19 mouse cellular contexts compared by ENCODE assay signal in the genomic region with DNA sequence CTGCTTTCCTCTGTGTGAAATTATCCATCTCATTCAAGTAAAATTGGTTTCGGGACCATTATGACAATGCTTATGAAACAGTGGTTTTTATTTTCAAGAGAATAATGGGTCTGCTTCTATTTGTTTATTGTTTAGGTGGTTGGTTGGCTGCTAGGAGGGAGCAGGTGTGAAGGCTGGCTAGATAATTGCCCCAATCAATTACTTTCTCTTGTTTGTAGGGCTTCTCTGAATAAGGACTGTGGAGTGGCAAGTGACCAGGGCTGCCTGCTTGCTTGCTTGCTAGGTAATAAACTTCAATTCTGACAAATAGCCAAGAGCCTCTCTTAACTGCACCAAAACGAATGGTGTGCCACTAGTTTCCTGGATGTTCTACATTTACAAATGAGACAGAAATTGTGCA.
A peak's percentile ranks its signal among the peaks of the same experiment; 100 is the strongest.
DNase-seq lines count a peak whose midpoint lies in the region; ATAC-seq lines count a peak whose summit lies in the region.
"Had no signal": no experiment of that assay in that cellular context is flagged by ENCODE, and none has a peak within 500 bp of the region (broad histone marks: within the 10 kb centered on the region; RNA-seq: fewer than 3 reads in every experiment).

No protein-coding gene starts in this region.

- 77% methylated on average over 2 of the region's 2 CpGs for WGBS in forebrain, embryonic 12.5 days
- 83% methylated on average over 2 of the region's 2 CpGs for WGBS in forebrain, embryonic 10.5 days
- WGBS in hindbrain, embryonic 14.5 days = 47% methylated on average over 2 of the region's 2 CpGs
- 53% methylated on average over 2 of the region's 2 CpGs for WGBS in hindbrain, embryonic 16.5 days
- 41% methylated on average over 2 of the region's 2 CpGs for WGBS in kidney, embryonic 16.5 days

- H3K4me3 ChIP-seq in forebrain, embryonic 12.5 days (replicated peaks) = no peak overlapping the region
- H3K4me3 ChIP-seq in forebrain, embryonic 10.5 days = no peak overlapping the region
- H3K4me3 ChIP-seq in hindbrain, embryonic 14.5 days (replicated peaks; ENCODE audit: low read length) = no peak overlapping the region
- no peak overlapping the region for H3K4me3 ChIP-seq in hindbrain, embryonic 16.5 days (ENCODE audit: low read length)
- no peak overlapping the region for H3K4me3 ChIP-seq in kidney, embryonic 16.5 days (ENCODE audit: low read length)
- H3K4me3 ChIP-seq: erythroblast, embryonic 14.5 days; gastrocnemius, adult 2 months; heart, embryonic 12.5 days; hindbrain, embryonic 15.5 days had no signal

- H3K36me3 ChIP-seq in forebrain, embryonic 12.5 days (replicated peaks) = no peaks in the 10 kb centered on the region
- no peaks in the 10 kb centered on the region for H3K36me3 ChIP-seq in forebrain, embryonic 10.5 days (replicated peaks)
- no peaks in the 10 kb centered on the region for H3K36me3 ChIP-seq in hindbrain, embryonic 14.5 days (replicated peaks; ENCODE audit: control insufficient read depth, insufficient read depth)
- H3K36me3 ChIP-seq in hindbrain, embryonic 16.5 days (ENCODE audit: control insufficient read depth, insufficient read depth, low read length) = no peaks in the 10 kb centered on the region
- no peaks in the 10 kb centered on the region for H3K36me3 ChIP-seq in kidney, embryonic 16.5 days (ENCODE audit: insufficient read depth, low read length)
- H3K36me3 ChIP-seq: heart, embryonic 12.5 days; hindbrain, embryonic 15.5 days had no signal

- H3K9ac ChIP-seq in forebrain, embryonic 12.5 days = no peak overlapping the region
- no peak overlapping the region for H3K9ac ChIP-seq in hindbrain, embryonic 14.5 days
- H3K9ac ChIP-seq in hindbrain, embryonic 16.5 days (ENCODE audit: low read depth, low read length) = no peak overlapping the region
- no peak overlapping the region for H3K9ac ChIP-seq in kidney, embryonic 16.5 days (replicated peaks; ENCODE audit: low read length)
- H3K9ac ChIP-seq: heart, embryonic 12.5 days; hindbrain, embryonic 15.5 days had no signal

- H3K27ac ChIP-seq in forebrain, embryonic 12.5 days = no peak overlapping the region
- no peak overlapping the region for H3K27ac ChIP-seq in forebrain, embryonic 10.5 days
- no peak overlapping the region for H3K27ac ChIP-seq in hindbrain, embryonic 14.5 days
- H3K27ac ChIP-seq in hindbrain, embryonic 16.5 days (ENCODE audit: low read depth, low read length) = no peak overlapping the region
- H3K27ac ChIP-seq in kidney, embryonic 16.5 days (ENCODE audit: low read length) = no peak overlapping the region
- H3K27ac ChIP-seq: gastrocnemius, adult 2 months; hindbrain, embryonic 15.5 days had no signal

- no peaks in the 10 kb centered on the region for H3K27me3 ChIP-seq in forebrain, embryonic 12.5 days
- no peaks in the 10 kb centered on the region for H3K27me3 ChIP-seq in forebrain, embryonic 10.5 days (ENCODE audit: poor library complexity, severe bottlenecking)
- no peaks in the 10 kb centered on the region for H3K27me3 ChIP-seq in hindbrain, embryonic 14.5 days (ENCODE audit: control insufficient read depth, insufficient read depth, low read length)
- no peaks in the 10 kb centered on the region for H3K27me3 ChIP-seq in hindbrain, embryonic 16.5 days (replicated peaks; ENCODE audit: control insufficient read depth, insufficient read depth, low read length)
- H3K27me3 ChIP-seq in kidney, embryonic 16.5 days (ENCODE audit: insufficient read depth, low read length) = no peaks in the 10 kb centered on the region
- H3K27me3 ChIP-seq: CH12.LX; heart, embryonic 12.5 days; hindbrain, embryonic 15.5 days; Patski had no signal

- no peaks in the 10 kb centered on the region for H3K9me3 ChIP-seq in forebrain, embryonic 12.5 days
- H3K9me3 ChIP-seq in forebrain, embryonic 10.5 days = no peaks in the 10 kb centered on the region
- no peaks in the 10 kb centered on the region for H3K9me3 ChIP-seq in hindbrain, embryonic 14.5 days (ENCODE audit: control insufficient read depth, low read length)
- no peaks in the 10 kb centered on the region for H3K9me3 ChIP-seq in hindbrain, embryonic 16.5 days (ENCODE audit: control insufficient read depth, low read length)
- H3K9me3 ChIP-seq in kidney, embryonic 16.5 days (ENCODE audit: low read length) = no peaks in the 10 kb centered on the region
- H3K9me3 ChIP-seq: hindbrain, embryonic 15.5 days had no signal

- H3K4me2 ChIP-seq in forebrain, embryonic 12.5 days = no peak overlapping the region
- no peak overlapping the region for H3K4me2 ChIP-seq in hindbrain, embryonic 14.5 days (replicated peaks)
- H3K4me2 ChIP-seq in hindbrain, embryonic 16.5 days (ENCODE audit: low read length) = no peak overlapping the region
- no peak overlapping the region for H3K4me2 ChIP-seq in kidney, embryonic 16.5 days (replicated peaks; ENCODE audit: low read depth, low read length)
- H3K4me2 ChIP-seq: heart, embryonic 12.5 days; hindbrain, embryonic 15.5 days had no signal

- ATAC-seq in forebrain, embryonic 12.5 days (ENCODE audit: low FRiP score) = peak; percentile 79
- peak; percentile 57; the same call in 1 of the 2 replicates for ATAC-seq in hindbrain, embryonic 14.5 days (ENCODE audit: low FRiP score)
- ATAC-seq in hindbrain, embryonic 16.5 days = no peak
- no peak for ATAC-seq in kidney, embryonic 16.5 days (ENCODE audit: low FRiP score, low TSS enrichment)
- ATAC-seq: activated CD4-positive, CD25-positive, alpha-beta regulatory T cell, adult 4 months; Patski had no signal

- DNase-seq in forebrain, embryonic 10.5 days (ENCODE audit: extremely low spot score, low spot score) = no peak
- DNase-seq in hindbrain, embryonic 14.5 days (ENCODE audit: low spot score) = no peak
- peak; percentile 4 for DNase-seq in mesoderm, embryonic 11.5 days (ENCODE audit: low read depth, low spot score)
- DNase-seq: adrenal gland, postnatal 25 days; cerebellum, adult 8-10 months; cerebellum, postnatal 14 days; gastrocnemius, adult 2 months; gastrocnemius, postnatal 25 days; heart, postnatal 36 days; kidney, adult 11 months had no signal

- H3K4me1 ChIP-seq in forebrain, embryonic 12.5 days = no peaks in the 10 kb centered on the region
- H3K4me1 ChIP-seq in forebrain, embryonic 10.5 days = no peaks in the 10 kb centered on the region
- H3K4me1 ChIP-seq in hindbrain, embryonic 14.5 days (replicated peaks; ENCODE audit: control insufficient read depth, insufficient read depth, low read length) = no peaks in the 10 kb centered on the region
- no peaks in the 10 kb centered on the region for H3K4me1 ChIP-seq in hindbrain, embryonic 16.5 days (ENCODE audit: control insufficient read depth, insufficient read depth, low read depth, low read length)
- no peaks in the 10 kb centered on the region for H3K4me1 ChIP-seq in kidney, embryonic 16.5 days (ENCODE audit: insufficient read depth, low read length)
- H3K4me1 ChIP-seq: heart, embryonic 12.5 days; hindbrain, embryonic 15.5 days had no signal

Comparison
In these comparisons a context has a peak if more than half of its experiments do, and no peak if none do; other contexts are left out.
1. ATAC-seq: peak in forebrain, embryonic 12.5 days (single experiment) and hindbrain, embryonic 14.5 days (single experiment); none in hindbrain, embryonic 16.5 days (single experiment) and kidney, embryonic 16.5 days (single experiment).